In the genomic region with DNA sequence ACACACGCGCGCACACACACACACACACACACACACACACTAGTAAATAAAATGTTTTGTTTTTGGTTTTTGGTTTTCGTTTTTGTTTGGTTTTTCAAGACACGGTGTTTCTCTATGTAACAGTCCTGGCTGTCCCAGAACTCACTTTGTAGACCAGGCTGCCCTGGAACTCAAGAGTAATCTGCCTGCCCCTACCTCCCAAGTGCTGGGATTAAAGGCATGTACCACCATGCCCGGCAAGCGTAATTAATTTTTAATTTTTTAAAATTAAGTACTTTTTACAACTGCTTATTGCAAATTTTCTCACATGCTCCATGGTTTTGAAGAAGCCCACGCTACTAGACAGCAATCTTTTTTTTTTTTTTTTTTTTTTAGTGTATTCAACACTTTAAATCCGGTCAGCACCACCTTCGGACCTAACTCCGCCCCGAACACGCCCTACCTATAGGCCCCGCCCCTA, we compare ENCODE assay signal across 8 mouse cellular contexts. TPM values are rescaled to one million over a fixed set of nuclear protein-coding genes. Genes with fewer than 3 reads are reported as not detected.
A peak's percentile ranks its signal among the peaks of the same experiment; 100 is the strongest.
DNase-seq lines count a peak whose midpoint lies in the region; ATAC-seq and TF ChIP-seq lines count a peak whose summit lies in the region.

No protein-coding gene starts in this region.

- H3K4me3 ChIP-seq in heart, embryonic 16.5 days (ENCODE audit: low read length) = peak overlapping the region; percentile 78
- peak overlapping the region in 1 of 2 experiments; percentile 41; a peak in 1 of 4 replicates for H3K4me3 ChIP-seq in ES-E14 (ENCODE audit: insufficient read depth in 1 of 2, low read depth in 1 of 2, low read length in 2 of 2, poor library complexity in 1 of 2, severe bottlenecking in 1 of 2)
- H3K4me3 ChIP-seq in forebrain, embryonic 15.5 days = peak overlapping the region; percentile 44
- no peak overlapping the region; a peak in 1 of 4 replicates for H3K4me3 ChIP-seq in liver, embryonic 14.5 days (ENCODE audit: insufficient read depth in 1 of 2, low read depth in 2 of 2, low read length in 2 of 2)

- no peak for DNase-seq in heart, postnatal 36 days
- no peak for DNase-seq in ES-E14 (ENCODE audit: low read depth, low spot score)
- no peak for DNase-seq in liver, embryonic 14.5 days (ENCODE audit: low read depth in 3 of 3, low spot score in 3 of 3)
- DNase-seq in gastrocnemius, postnatal 14 days = no peak
- DNase-seq in left cerebral cortex, postnatal 36 days (ENCODE audit: low spot score in 2 of 2) = no peak
- DNase-seq in gastrocnemius, postnatal 25 days = no peak

- WGBS in heart, embryonic 16.5 days = 24% methylated on average over 14 of the region's 14 CpGs
- 30% methylated on average over 14 of the region's 14 CpGs for WGBS in forebrain, embryonic 15.5 days
- WGBS in liver, embryonic 14.5 days (ENCODE audit: insufficient replicate concordance) = 21% methylated on average over 14 of the region's 14 CpGs

- no peaks in the 10 kb centered on the region for H3K9me3 ChIP-seq in heart, embryonic 16.5 days (replicated peaks; ENCODE audit: control insufficient read depth, low read length)
- H3K9me3 ChIP-seq in ES-E14 (ENCODE audit: control insufficient read depth, insufficient read depth, low read depth, low read length) = no peaks in the 10 kb centered on the region
- H3K9me3 ChIP-seq in forebrain, embryonic 15.5 days = no peaks in the 10 kb centered on the region
- H3K9me3 ChIP-seq in liver, embryonic 14.5 days (ENCODE audit: control insufficient read depth, low read length) = no peaks in the 10 kb centered on the region

- intact Hi-C loops in heart, postnatal 36 days (cut with DNase I) = loop anchor here (10.0 kb wide), 1 partner anchor 468 kb away; no protein-coding TSS in a partner anchor
- intact Hi-C loops in gastrocnemius, postnatal 14 days (cut with DNase I; ENCODE audit: low total_unique reads) = no loop called here
- intact Hi-C loops in left cerebral cortex, postnatal 36 days (cut with DNase I) = no loop called here

- no peaks in the 10 kb centered on the region for H3K27me3 ChIP-seq in heart, embryonic 16.5 days (ENCODE audit: control insufficient read depth, insufficient read depth, low read length)
- no peaks in the 10 kb centered on the region for H3K27me3 ChIP-seq in forebrain, embryonic 15.5 days
- no peaks in the 10 kb centered on the region for H3K27me3 ChIP-seq in liver, embryonic 14.5 days (ENCODE audit: control insufficient read depth, insufficient read depth, low read length)

- ATAC-seq in heart, embryonic 16.5 days (replicated peaks; ENCODE audit: extremely low read depth, insufficient read depth, low FRiP score) = no peak
- ATAC-seq in forebrain, embryonic 15.5 days (replicated peaks) = peak; percentile 62
- no peak for ATAC-seq in liver, embryonic 14.5 days (ENCODE audit: insufficient read depth)

- TF ChIP-seq EP300 in liver, embryonic 14.5 days (IDR thresholded peaks at IDR 0.05; ENCODE audit: low read depth) = no peak

- H3K4me1 ChIP-seq in heart, embryonic 16.5 days (ENCODE audit: control insufficient read depth, insufficient read depth, low read length) = peaks cover 12% of the 10 kb centered on the region
- peaks cover 0 to 6% of the 10 kb centered on the region in 2 experiments; a peak in 2 of 4 replicates for H3K4me1 ChIP-seq in ES-E14 (ENCODE audit: control insufficient read depth in 2 of 2, insufficient read depth in 2 of 2, low read length in 2 of 2, poor library complexity in 1 of 2)
- H3K4me1 ChIP-seq in forebrain, embryonic 15.5 days = peaks cover 11% of the 10 kb centered on the region
- H3K4me1 ChIP-seq in liver, embryonic 14.5 days (replicated peaks; ENCODE audit: control insufficient read depth in 2 of 2, insufficient read depth in 2 of 2, low read length in 1 of 2) = peaks cover 10 to 41% of the 10 kb centered on the region in 2 experiments

- H3K9ac ChIP-seq in heart, embryonic 16.5 days (ENCODE audit: low read length) = no peak overlapping the region
- H3K9ac ChIP-seq in ES-E14 (ENCODE audit: insufficient read depth, low read depth, low read length, poor library complexity, severe bottlenecking) = no peak overlapping the region
- no peak overlapping the region for H3K9ac ChIP-seq in forebrain, embryonic 15.5 days (replicated peaks)
- H3K9ac ChIP-seq in liver, embryonic 14.5 days (replicated peaks) = no peak overlapping the region

- no peak overlapping the region for H3K27ac ChIP-seq in heart, embryonic 16.5 days (ENCODE audit: low read length)
- H3K27ac ChIP-seq in ES-E14 (ENCODE audit: insufficient read depth, low read depth, low read length, poor library complexity, severe bottlenecking) = no peak overlapping the region
- H3K27ac ChIP-seq in forebrain, embryonic 15.5 days (replicated peaks) = no peak overlapping the region
- H3K27ac ChIP-seq in liver, embryonic 14.5 days = no peak overlapping the region

- TF ChIP-seq CTCF in liver, embryonic 14.5 days (IDR thresholded peaks at IDR 0.05; ENCODE audit: low read depth) = no peak

- peak overlapping the region; percentile 72 for H3K4me2 ChIP-seq in heart, embryonic 16.5 days (ENCODE audit: low read depth, low read length)
- H3K4me2 ChIP-seq in forebrain, embryonic 15.5 days (replicated peaks) = peak overlapping the region; percentile 84
- H3K4me2 ChIP-seq in liver, embryonic 14.5 days (ENCODE audit: low read depth) = peak overlapping the region; percentile 70

- in situ Hi-C loops in ES-E14 (cut with MboI; ENCODE audit: low sequenced_read_pairs in 2 of 2, unreplicated experiment in 2 of 2) = no loop called here

- no peaks in the 10 kb centered on the region for H3K36me3 ChIP-seq in heart, embryonic 16.5 days (ENCODE audit: control insufficient read depth, insufficient read depth)
- H3K36me3 ChIP-seq in ES-E14 (ENCODE audit: control insufficient read depth, insufficient read depth, low read length, poor library complexity, severe bottlenecking) = no peaks in the 10 kb centered on the region
- no peaks in the 10 kb centered on the region for H3K36me3 ChIP-seq in forebrain, embryonic 15.5 days
- H3K36me3 ChIP-seq in liver, embryonic 14.5 days (replicated peaks; ENCODE audit: control insufficient read depth, insufficient read depth, low read depth) = no peaks in the 10 kb centered on the region

TF ChIP-seq in ES-E14, 5 proteins besides CTCF, POLR2A, EP300 and RAD21:
- peak; percentile 11; the same call in 1 of the 2 replicates for TF ChIP-seq ZNF384 (IDR thresholded peaks at IDR 0.05; ENCODE audit: low read depth, low read length)
- no peak for TF ChIP-seq HCFC1 (IDR thresholded peaks at IDR 0.05; ENCODE audit: borderline replicate concordance, insufficient read depth, low read length)
TF ChIP-seq in ES-E14: peak in this region for 1.

RNA-seq across cellular contexts. Expression of a gene that starts 0.3 kb away (rescaled TPM):
- 31.3 and 32.0 TPM in 2 replicates for polyA plus RNA-seq in heart, embryonic 16.5 days (2015; fragmentation: Nextera tagmentation; extraction: Ambion mirVana)
- total RNA-seq in heart, postnatal 36 days (2021) = 100 to 1,000 TPM in 1 of 2 experiments, 10 to 100 TPM in 1; 86.3 to 119 TPM
- total RNA-seq in ES-E14 (2012; rRNA removed) = 1.0 and 1.8 TPM in 2 replicates
- 3.8 and 4.2 TPM in 2 replicates for polyA plus RNA-seq in forebrain, embryonic 15.5 days (2015; fragmentation: Nextera tagmentation; extraction: Ambion mirVana)
- polyA plus RNA-seq in liver, embryonic 14.5 days (2012; rRNA removed) = 7.0 and 9.0 TPM in 2 replicates
- polyA plus RNA-seq in liver, embryonic 14.5 days (2014; fragmentation: Nextera tagmentation; extraction: Ambion mirVana) = 17.3 and 18.9 TPM in 2 replicates
- total RNA-seq in gastrocnemius, postnatal 14 days (2021) = 10 to 100 TPM; 25.2 to 27.2 TPM
- 1 to 10 TPM; 4.5 to 5.4 TPM for total RNA-seq in left cerebral cortex, postnatal 36 days (2021)
- 10 to 100 TPM; 27.1 to 52.9 TPM for total RNA-seq in gastrocnemius, postnatal 25 days (2021)

Comparison
In these comparisons a context has a peak if more than half of its experiments do, and no peak if none do; other contexts are left out.
1. H3K4me3 ChIP-seq: peak in heart, embryonic 16.5 days (single experiment) and forebrain, embryonic 15.5 days (single experiment); none in liver, embryonic 14.5 days (0 of 2).
2. Peak in every context shown above with its lines, with median percentiles within 50 percentile points of each other: H3K4me2 ChIP-seq.